Mouse (Mus musculus) E14TG2a.4 (cell line): ENCODE measurements at regions not wholly inside any gene's neighbourhood (a gene's known extent, or its start where the extent isn't known, plus 50 kb on each side); places are given as distances from the start of the nearest gene placed in this dataset.

Experiments
- CTCF ChIP-seq: conservative IDR thresholded peaks from 2 replicates; pipeline ENCODE4 v1.5.1; 2014; ENCODE audit warnings: low read length
- POU5F1 ChIP-seq: IDR thresholded peaks from 2 replicates; pipeline ENCODE4 v1.6.1; 2014; ENCODE audit warnings: low read length, borderline replicate concordance

- TF ChIP-seq CTCF (no peak), POU5F1 (no peak)
Observed at GRCm38 (mm10) chr2:92806481-92807195, 108.3 kb upstream of the Syt13 start.
